Mouse (Mus musculus): ENCODE results near the gene Nccrp1. TPM values are rescaled to one million over a fixed set of nuclear protein-coding genes. Genes with fewer than 3 reads are reported as not detected.

Nccrp1 gene
- total RNA-seq, 2 experiments from 2014 or later = 0.30 TPM; not detected in 1

DNA sequence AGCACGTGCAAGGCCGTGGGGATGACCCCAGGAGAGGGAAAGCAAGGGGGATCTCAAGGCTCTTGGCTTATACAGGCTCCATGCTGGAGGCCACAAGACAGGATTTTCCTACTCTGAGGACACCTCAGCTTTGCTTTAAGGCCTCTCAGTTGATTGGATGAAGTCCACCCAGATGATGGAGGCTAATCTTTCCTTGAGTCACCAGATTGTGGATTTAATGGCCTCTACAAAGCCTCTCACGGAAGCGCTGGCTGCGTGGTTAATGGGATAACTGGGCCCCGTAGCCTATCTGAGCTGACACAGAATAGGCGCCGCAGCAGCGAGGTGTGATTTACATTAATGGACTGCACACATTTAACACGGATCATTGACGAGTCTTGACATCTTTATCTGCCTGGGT lies 51.6 kb downstream of the Nccrp1 start:
- no peak overlapping the region for H3K4me3 ChIP-seq
- TF ChIP-seq CTCF (IDR thresholded peaks at IDR 0.05) = no peak
- no peak overlapping the region for H3K27ac ChIP-seq
- DNase-seq (ENCODE audit: extremely low spot score in 1 of 2, low spot score in 2 of 2) = no peak
- intact Hi-C loops (cut with DNase I) = no loop called here

Small RNA genes within 50 kb of the gene (microRNA-seq; reads per million reads assigned to microRNA genes)
- 0 to 1.4 reads per million in 2 experiments for gene Mir7049

Other genes starting within 250 kb of the Nccrp1 start
- 1 to 10 TPM; 1.1 to 1.9 TPM for gene Dll3, start 245.0 kb downstream of the Nccrp1 start, total RNA-seq (2021)
- 10 to 100 TPM; 41.7 to 47.0 TPM for gene Timm50, start 235.2 kb downstream of the Nccrp1 start, total RNA-seq (2021)
- gene Supt5, start 208.5 kb downstream of the Nccrp1 start, total RNA-seq (2021) = 100 to 1,000 TPM; 124 to 126 TPM
- gene Rps16, start 196.6 kb downstream of the Nccrp1 start, total RNA-seq (2021) = 100 to 1,000 TPM; 440 to 450 TPM
- gene Plekhg2, start 174.7 kb downstream of the Nccrp1 start, total RNA-seq (2021) = 1 to 10 TPM; 7.1 to 7.7 TPM
- gene Zfp36, start 167.0 kb downstream of the Nccrp1 start, total RNA-seq (2021) = 1 to 10 TPM; 2.3 to 2.8 TPM
- 10 to 100 TPM; 18.1 to 18.8 TPM for gene Med29, start 154.5 kb downstream of the Nccrp1 start, total RNA-seq (2021)
- gene Paf1, start 154.3 kb downstream of the Nccrp1 start, total RNA-seq (2021) = 10 to 100 TPM; 65.7 to 66.8 TPM
- gene Gmfg, start 109.8 kb downstream of the Nccrp1 start, total RNA-seq (2021) = 1 to 10 TPM; 1.3 to 1.6 TPM
- gene Lrfn1, start 95.3 kb downstream of the Nccrp1 start, total RNA-seq (2021) = 100 to 1,000 TPM in 1 of 2 experiments, 10 to 100 TPM in 1; 96.7 to 105 TPM
- gene Ifnl2, start 36.8 kb downstream of the Nccrp1 start, total RNA-seq (2021) = not detected
- gene Ifnl3, start 24.4 kb downstream of the Nccrp1 start, total RNA-seq (2021) = not detected
- not detected for gene Sycn, start 6.4 kb downstream of the Nccrp1 start, total RNA-seq (2021)
- 10 to 100 TPM; 74.9 to 78.9 TPM for gene Samd4b, start 50.9 kb upstream of the Nccrp1 start, total RNA-seq (2021)
- gene Pak4, start 50.9 kb upstream of the Nccrp1 start, total RNA-seq (2021) = 1 to 10 TPM; 8.2 to 9.8 TPM
- gene Acp7, start 84.1 kb upstream of the Nccrp1 start, total RNA-seq (2021) = 1 to 10 TPM; 1.4 to 2.5 TPM
- 10 to 100 TPM; 24.6 to 26.2 TPM for gene Fbxo27, start 145.6 kb upstream of the Nccrp1 start, total RNA-seq (2021)
- 1 to 10 TPM; 1.9 to 2.2 TPM for gene Fbxo17, start 169.6 kb upstream of the Nccrp1 start, total RNA-seq (2021)
- gene Mrps12, start 194.6 kb upstream of the Nccrp1 start, total RNA-seq (2021) = 10 to 100 TPM; 58.3 to 69.0 TPM
- 10 to 100 TPM; 13.0 to 13.9 TPM for gene Sars2, start 194.7 kb upstream of the Nccrp1 start, total RNA-seq (2021)
- gene Ccer2, start 208.9 kb upstream of the Nccrp1 start, total RNA-seq (2021) = 1 to 10 TPM; 1.0 to 1.9 TPM
- gene Sirt2, start 219.5 kb upstream of the Nccrp1 start, total RNA-seq (2021) = 100 to 1,000 TPM; 119 to 122 TPM
- gene Nfkbib, start 220.3 kb upstream of the Nccrp1 start, total RNA-seq (2021) = 10 to 100 TPM; 34.8 to 36.8 TPM
- 1 to 10 TPM; 2.7 to 3.1 TPM for gene Rinl, start 241.7 kb upstream of the Nccrp1 start, total RNA-seq (2021)